Mouse (Mus musculus) ovary, postnatal 36 days (tissue): Measurements from ENCODE around the gene Dock9.

Experiments used
- DNase-seq: peaks from one replicate; pipeline ENCODE4 v3.0.0; 2022; ENCODE audit warnings: low spot score, mixed read lengths

Dock9 gene

DNA sequence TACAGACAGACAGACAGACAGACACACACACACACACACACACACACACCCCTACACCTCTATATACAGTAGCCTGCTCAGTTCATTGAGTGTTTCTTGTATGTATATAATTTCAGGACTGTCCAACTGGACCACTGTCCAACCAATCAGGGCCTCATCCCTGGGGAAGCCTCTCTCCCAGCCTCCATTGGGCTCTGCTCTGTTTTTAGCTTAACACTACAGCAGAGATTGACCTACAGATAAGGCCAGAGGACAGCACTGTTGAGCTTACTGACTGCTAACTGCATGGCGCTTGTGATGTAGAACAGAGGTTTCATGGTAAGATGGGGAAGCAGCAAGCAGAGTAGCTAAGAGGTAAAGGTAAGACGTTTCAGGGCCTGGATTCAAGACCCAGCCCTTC lies 5.7 kb downstream of the Dock9 start:
- no peak for DNase-seq

DNA sequence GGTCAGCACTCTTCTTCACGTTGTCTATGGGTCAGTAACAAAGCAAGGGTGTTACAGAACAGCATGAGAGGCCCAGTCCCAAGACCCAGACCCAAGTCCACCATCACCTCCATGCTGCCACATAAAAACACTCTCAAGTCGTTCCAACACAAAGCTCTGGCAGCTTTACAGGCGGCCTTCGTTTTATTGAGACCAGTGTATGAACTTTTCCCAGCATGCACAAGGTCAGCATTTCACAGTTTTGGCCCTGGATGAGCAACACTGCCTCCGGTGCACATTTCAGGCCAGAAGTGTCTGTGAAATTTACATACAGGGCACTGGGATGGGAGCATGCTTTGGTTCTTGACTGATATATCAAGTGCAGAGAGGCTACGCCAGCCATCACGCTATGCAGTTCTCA lies 6.5 kb downstream of the Dock9 start:
- no peak for DNase-seq

DNA sequence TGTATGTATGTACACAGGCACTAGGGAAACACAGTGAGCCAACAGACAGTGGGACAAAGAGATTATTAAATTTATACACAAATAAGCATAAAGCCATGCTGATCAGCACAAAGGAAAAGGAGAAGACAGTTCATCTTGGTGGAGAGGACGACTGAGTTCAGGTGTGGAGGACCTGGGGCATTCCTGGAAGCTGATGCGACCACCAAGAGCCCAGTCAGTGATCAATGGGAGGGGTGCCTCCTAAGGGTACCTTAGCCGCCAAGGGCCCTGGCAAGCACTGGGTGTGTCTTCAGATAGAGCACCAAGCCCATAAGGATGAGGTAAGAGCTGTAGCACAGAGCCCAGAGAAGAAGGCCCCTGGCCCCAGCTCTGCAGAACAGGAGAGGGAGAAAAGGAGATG lies 8.4 kb downstream of the Dock9 start:
- DNase-seq = no peak

DNA sequence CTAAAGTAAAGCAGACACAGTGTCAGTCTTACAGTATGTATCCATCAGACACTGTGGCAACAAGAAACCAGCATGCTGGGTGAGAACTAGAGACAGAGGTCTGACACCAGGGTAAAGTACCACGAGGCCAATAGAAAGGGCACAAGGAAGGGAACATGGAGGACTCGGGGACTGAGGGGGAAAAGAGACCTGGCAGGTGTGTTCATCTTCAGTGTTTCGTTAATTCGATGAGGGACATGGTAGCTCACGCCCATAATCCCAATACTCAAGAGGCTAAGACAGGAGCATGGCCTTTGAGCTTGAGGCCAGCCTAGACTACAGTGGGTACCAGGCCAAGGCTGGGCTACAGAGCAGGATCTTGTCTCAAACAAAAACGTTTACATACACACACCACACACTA lies 9.2 kb downstream of the Dock9 start:
- no peak for DNase-seq

DNA sequence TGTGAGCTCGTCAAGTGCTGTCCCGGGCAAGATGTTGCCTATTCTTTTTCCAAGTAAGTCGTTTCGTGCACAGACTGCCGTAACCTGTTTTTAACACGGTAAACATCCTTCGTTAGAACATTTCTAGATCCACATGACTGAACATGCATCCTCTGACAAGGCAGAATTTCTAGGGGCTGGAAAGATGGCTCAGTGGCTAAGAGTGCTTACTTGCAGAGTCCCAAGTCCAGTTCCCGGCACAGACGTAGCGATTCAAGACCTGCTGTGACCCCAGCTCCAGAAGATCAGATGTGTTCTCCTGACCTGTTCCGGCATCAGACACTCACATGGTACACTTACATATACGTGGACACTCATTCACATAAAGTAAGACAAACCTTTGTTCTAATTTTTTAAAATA lies 10.2 kb downstream of the Dock9 start:
- DNase-seq = no peak

DNA sequence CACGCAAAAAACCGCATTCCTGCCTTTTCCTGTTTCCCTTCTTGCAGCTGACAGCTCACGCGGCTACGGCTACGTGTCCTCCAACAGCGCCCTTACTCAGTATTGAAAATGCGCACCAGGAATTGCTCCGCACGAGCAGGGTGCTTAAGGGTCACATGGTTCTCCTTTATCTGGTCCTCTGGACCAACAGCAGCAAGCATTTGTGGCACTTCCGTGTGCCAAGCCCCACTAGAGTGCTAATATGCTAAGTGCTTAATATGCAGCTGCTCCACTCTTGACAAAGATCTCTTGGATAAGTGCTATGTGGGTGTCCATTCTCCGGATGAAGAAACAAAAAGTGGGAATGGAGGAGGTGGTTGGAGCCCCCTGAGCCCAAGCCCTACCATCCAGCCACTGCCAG lies 10.7 kb downstream of the Dock9 start:
- no peak for DNase-seq

DNA sequence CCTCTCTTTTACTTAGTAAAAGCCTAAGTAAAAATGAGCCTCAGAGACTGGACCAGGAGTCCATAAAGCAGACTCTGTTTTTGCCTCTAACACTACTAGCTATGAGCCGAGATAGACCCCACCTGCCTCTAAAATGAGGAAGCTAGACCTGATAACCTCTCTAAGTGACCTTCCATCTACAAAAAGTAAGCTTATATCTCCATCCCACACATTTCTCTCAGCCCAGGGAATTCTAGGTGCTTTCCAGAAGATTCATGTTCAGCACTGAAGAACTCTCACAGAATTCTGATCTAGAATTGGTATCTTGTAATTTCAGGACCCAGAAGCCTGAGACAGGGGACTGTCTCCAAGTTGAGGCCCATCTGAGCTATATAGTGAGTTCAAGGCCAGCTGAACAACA lies 12.2 kb downstream of the Dock9 start:
- DNase-seq = no peak

DNA sequence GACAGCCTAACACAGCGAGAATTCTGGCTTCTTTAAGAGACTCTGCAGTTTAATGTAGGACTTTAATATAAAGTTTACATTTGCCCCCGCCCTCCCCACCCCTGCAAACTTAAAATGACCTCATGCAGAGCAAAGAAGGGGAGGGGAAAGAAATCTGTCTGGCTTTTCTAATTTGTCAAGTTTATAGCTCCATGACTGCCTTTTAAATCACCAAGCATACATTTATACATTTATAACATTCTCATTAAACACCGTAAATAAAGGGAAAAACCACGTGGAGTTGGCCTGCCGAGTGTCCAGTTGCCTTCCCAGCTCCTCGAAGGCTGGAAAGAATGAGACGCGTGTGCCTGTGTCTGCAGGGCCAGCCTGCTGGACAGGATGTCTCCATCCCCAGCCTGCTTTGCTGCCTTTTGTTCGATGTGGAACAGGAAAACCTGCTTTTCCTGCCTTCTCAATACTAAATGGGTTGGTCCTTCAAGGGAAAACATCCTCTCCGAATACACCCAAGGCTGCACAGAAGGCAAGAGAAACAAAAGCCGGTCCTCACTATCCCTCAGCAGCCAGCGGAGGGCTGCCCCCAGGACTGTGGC lies 16.6 kb downstream of the Dock9 start:
- DNase-seq = no peak

DNA sequence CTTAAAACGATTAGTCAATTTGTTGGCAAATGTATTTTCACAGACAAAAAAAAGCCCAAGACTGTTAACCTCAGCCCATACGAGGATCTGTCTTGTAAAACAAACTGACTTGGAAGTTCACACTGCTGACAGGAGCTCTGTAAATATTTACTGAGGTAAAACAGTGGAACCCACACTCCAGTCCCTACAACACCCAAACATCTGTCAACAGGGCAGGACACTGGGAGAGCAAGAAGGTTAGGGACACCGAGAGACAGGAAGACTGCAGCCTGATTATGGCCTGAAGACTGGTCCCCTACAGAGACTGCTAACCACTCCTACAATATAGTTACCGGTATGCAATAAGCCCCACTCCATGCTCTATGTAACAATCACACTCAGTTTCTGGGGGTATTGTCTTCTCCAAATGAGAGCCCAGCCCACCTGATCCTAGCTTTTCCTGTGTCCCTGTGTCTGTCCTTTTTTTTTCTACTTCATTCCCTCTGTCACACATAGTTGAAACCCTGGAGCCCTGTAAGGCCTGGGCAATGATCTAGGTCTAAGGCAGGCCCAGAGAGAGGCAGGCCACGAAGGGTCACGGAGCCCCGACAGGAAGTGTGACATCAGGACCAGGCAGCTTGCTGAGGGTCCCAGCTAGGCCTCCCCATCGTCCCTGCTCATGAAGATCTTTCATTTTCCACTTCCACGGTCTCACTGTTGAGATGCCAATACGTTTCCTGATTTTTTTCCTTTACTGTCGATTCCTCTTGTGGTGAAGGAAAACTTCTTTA lies 17.3 kb downstream of the Dock9 start:
- DNase-seq = no peak

DNA sequence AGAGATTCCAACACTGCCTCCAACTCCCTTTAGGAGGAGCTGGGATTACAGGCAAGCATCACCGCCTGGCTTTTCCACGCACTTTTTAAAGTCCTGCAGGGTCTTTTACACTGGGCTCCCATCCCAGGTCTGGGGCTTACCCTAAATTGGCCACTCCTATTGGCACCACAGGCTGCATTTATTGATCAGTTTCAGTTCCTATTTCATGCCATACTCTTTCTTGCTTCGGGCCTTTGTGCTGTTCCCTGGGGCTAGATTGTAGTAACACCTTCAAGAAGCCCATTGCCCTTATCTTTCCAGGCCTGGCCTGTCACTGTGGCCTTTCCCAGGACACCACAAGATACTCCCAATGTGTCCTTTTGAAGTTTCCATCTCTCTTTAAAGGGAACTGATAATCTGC lies 18.0 kb downstream of the Dock9 start:
- DNase-seq = no peak

DNA sequence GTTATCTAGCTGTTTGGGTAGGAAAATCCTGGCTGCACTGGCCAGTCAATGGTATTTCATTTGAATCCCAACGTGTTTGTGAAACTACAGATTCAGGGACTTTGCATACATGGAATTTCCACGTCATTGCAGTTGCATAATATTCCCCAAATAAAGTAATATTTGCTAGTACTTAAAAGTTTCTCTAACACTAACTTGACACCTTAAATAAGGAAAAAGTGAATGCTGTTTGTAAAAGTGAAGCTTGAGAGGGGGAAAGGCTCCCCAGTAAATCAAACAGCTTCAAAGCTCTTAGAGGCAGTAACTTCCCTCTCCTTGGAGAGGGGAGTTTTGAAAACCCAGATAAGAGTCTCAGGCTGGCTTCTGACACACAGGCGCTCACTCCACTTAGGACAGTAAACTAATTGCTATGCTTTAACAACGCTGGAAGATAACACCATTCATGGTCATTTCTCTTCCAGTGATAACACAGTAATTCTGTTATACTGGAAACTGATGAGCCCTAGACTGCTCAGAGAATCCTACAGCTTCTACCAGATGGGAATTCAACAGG lies 20.3 kb downstream of the Dock9 start:
- DNase-seq = no peak

DNA sequence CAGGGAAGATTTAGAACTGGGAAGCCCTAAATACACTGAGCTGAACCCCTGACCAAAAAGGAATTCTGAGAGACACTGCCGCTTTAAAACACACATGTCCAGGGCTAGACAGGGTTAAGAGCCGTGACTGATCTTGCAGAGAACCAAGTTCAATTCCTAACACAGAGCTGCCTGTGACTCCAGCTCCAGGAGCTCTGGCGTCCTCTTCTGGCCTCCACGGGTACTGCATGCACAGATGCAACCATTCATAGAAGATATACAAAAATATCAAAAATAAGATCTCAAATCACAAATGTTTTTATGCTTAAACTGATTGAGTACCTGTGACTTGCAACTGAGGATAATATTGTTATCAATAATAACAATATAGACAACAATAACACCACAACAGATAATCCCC lies 20.9 kb downstream of the Dock9 start:
- DNase-seq = no peak

DNA sequence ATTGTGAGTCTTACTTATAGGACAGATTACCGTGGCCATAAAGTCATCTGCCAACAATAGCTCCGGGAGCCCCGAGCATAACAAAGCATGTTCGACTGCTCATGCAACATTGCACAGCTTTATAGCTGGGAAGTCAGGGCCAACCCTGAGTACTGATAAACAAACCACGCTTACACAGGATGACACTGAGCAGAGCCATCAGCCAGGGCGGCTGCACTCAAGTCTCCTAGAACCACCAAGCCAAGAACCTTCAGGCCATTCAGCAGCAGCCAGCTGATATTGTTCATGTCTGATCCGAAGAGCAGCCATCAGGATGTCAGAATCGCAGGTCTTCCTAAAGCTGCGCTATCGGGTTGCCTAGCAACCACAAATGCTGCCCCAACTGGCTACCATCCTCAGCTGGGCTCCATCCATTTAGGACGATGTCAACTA lies 35.6 kb downstream of the Dock9 start:
- no peak for DNase-seq

DNA sequence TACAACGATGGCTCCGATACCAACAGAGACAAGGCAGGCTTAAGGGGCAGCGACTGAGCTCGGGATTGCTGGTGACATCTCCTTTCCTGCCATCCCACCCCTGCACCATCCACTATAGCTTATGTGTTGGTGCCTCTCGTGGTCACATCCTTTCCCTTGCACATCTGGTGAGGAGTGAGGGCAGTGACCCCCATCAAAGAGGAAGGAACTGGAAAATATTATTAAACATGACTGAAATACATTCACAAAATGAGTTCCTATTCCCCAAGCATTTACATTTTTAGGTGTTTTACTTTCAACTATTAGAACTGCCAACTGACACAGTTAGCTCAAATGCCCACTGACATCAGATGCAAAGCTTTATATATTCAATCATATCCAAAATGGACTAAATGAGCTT lies 37.2 kb downstream of the Dock9 start:
- no peak for DNase-seq

DNA sequence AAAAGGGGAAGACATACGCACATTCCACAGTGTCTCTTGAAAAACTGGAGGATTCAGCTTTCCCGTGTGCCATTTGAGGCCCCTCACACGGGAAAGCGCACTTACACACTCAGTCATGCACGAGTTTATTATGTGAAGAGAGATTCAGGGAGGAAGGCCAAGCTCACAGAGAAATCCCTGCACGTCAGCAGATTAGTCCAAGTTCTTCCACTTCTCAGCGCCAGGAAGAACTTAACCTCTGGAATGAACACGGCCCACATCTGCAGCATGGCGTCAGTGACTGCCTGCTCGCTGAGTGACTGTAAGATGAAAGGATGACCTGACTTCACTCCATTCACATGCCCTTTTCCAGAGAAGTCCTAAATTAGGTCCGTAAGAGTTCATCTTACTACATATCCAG lies 43.5 kb downstream of the Dock9 start:
- no peak for DNase-seq

DNA sequence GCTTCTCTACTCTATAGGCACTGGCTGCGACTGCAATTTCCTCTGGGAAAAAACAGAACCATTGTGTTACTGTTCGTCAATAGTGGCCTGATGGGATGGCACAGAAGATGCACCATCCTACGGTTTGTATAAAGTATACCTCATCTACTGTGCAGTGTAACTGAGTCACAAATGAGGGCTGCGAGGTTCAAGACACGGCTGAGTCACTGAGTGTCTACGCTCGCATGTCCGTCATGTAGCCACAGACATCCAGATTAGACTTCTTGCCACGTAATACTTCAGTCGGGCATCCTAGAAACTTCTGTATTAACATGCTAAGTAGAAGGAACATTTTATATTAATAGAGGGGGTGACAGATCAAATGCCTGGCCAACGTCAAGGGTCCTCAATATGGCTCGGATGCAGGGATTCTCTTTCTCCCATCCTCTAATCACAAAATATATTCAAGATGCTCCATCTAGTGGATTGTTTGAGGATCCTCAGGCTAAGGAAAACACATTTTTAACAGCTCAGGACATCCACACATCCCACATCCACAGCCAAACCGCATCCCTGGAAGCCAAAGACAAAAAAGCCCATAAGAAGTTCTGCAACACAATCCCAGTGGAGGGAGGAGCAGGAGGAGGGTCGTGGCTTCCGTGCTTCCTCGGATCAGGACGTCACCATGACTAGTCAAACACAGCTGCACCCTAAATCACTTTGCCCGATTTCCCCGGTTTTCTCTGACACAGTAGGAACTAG lies 44.8 kb downstream of the Dock9 start:
- DNase-seq = no peak

DNA sequence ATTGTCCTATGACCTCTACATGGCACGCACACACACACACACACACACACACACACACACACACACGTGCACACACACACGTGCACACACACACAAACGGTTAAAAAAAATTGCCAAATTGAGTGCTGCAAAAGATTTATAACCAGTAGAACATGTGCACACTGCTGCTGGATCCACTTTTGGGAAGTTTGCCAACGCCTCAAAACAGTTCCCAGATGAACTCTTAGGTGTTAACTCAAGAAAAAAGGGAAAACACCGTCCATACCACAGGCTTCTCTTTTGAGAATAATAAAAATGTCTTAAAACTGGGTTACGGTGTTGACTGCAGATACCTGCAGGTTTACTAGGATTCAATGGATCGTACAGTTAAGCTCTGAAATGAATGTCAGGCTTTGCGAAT lies 48.0 kb downstream of the Dock9 start:
- no peak for DNase-seq

DNA sequence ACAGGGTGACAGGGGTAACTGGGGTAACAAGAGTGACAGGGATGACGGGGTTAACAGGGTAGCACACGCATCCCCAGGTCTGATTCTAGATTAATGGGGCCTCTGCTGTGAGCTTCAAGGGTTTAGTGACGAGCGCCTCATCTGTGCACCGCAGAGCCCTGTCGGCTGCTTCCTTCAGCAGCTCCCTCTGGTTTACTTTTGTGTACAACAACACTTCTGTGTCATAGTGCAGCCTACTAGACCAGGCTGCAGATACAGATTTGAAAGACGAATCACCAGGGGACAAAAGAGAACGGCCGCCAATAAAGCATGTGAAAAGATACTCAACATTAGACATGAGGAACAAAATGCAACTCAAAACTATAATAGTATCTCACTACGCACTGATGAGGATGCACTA lies 48.6 kb downstream of the Dock9 start:
- no peak for DNase-seq

DNA sequence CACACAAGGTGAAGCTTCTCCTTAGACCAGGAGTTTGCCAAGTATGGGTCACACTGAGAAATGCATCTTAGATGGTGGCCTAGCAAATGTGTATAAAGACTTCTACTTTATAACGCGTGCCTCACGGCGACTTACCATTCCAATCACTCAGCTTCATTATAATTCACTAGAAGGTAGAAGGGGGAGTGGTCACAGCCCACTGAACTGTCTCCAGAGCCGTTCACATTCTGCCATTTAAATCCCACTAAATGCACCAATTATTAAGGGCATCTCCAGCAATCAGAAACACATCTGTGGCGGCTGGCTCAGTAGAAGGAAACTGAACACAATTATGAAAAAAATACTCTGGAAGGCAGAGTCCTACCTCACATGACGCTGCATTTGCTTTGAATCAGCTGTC lies 50.3 kb downstream of the Dock9 start:
- DNase-seq = no peak

DNA sequence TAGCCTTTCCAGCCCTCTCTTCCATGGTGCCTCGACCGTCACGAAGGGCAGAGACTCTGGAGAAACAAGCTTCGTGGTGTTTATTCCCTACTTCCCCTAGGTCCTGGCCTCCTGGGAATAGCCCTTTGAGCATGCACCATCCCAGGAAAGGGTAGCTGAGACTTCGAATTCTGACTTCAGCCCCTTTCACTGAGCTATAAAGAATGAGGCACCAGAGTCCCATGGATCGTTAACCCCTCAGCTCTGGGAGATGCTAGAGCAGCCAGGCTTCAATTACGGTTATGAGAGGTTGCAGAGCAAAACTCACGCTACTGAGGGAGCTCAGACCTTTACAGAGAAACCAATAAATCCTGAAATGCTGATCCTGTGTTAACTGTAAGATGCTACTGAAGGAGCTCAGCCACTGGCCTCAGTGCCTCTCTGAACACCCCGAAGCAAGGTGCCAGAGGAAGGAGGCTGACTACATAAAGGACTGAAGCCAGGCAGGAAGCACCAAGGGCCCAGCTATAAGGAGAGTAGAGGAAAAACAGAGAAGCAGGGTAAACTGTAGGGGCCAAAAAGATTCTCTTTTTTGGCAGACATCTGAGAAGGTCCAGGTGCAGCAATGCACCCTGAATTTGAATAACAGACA lies 53.7 kb downstream of the Dock9 start:
- DNase-seq = no peak

DNA sequence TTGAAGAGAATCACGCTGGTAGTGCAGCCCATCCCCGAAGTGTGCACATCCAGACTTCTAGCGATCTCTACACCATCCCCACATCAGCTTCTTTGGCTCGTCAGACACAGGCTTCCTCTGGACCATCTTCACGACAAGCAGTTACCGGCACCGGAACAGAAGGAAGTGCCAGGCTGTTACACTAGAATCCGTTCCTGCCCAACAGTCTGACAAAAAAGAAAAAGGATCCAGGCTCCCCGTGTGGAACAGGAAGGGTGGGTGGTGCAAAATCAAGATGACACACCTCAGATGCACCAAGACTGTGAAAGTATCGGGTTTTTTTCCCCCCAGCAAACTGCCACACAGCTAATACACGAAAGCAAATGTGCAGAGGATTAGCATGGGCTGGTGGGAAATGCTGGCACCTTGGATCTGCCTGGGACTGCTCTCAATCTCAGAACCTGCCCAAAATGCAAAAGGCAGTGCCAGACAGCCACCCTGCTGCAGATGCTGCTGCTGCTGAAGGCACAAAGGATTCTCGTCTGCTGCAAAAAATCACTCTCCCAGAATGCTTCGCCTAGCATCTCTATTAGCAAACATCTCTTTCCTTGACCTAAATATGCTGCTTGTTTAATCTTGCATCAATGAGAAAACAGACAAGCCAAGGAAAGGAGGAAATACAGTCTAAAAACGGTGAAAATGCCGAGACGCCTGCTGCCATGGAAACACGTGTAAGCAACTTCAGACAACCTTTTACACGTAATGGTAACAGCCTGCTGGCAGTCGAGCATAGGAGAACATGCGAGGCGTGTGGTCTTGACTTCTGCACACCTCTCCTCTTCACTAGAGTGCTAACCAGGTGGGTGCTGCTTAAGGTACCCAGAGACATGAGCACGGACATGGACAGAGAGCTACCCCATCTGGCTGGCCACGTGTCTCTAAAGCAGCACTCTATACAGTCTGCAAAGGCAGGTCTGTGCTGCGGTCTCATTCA lies 58.9 kb downstream of the Dock9 start:
- DNase-seq = no peak
